Mouse (Mus musculus): Measurements from ENCODE around the gene Rasgef1b.

The Rasgef1b gene

GRCm38 (mm10) chr5:99707261-99707660 is 21.6 kb downstream of the Rasgef1b start:
- peak in 1 of 2 experiments; percentile 7 for DNase-seq (ENCODE audit: low spot score in 2 of 2)

- DNase-seq (ENCODE audit: low spot score in 2 of 2) = no peak
These were observed 27.1 kb downstream of the Rasgef1b start for GRCm38 (mm10) chr5:99701811-99702210.

- no peak for DNase-seq (ENCODE audit: low spot score in 2 of 2)
These were observed 34.0 kb downstream of the Rasgef1b start for GRCm38 (mm10) chr5:99694712-99695360.

GRCm38 (mm10) chr5:99689909-99690308 is 39.0 kb downstream of the Rasgef1b start:
- no peak for DNase-seq (ENCODE audit: low spot score in 2 of 2)

GRCm38 (mm10) chr5:99687894-99688293 is 41.0 kb downstream of the Rasgef1b start:
- no peak for DNase-seq (ENCODE audit: low spot score in 2 of 2)

GRCm38 (mm10) chr5:99684023-99684422 is 44.8 kb downstream of the Rasgef1b start:
- no peak for DNase-seq (ENCODE audit: low spot score in 2 of 2)

- no peak for DNase-seq (ENCODE audit: low spot score in 2 of 2)
These were observed 58.8 kb downstream of the Rasgef1b start for GRCm38 (mm10) chr5:99669971-99670571.

- no peak for DNase-seq (ENCODE audit: low spot score in 2 of 2)
These were observed 72.8 kb downstream of the Rasgef1b start for GRCm38 (mm10) chr5:99656024-99656423.

- DNase-seq (ENCODE audit: low spot score in 2 of 2) = no peak
These were observed 75.9 kb downstream of the Rasgef1b start for GRCm38 (mm10) chr5:99652931-99653330.

- DNase-seq (ENCODE audit: low spot score in 2 of 2) = no peak
These were observed 87.5 kb downstream of the Rasgef1b start for GRCm38 (mm10) chr5:99641407-99641806.

GRCm38 (mm10) chr5:99636575-99636974 is 92.3 kb downstream of the Rasgef1b start:
- DNase-seq (ENCODE audit: low spot score in 2 of 2) = no peak

GRCm38 (mm10) chr5:99634010-99634541 is 94.8 kb downstream of the Rasgef1b start:
- peak in 1 of 2 experiments; percentile 27 for DNase-seq (ENCODE audit: low spot score in 2 of 2)

- DNase-seq (ENCODE audit: low spot score in 2 of 2) = no peak
These were observed 95.3 kb downstream of the Rasgef1b start for GRCm38 (mm10) chr5:99633548-99633947.

GRCm38 (mm10) chr5:99632649-99633310 is 96.1 kb downstream of the Rasgef1b start:
- no peak for DNase-seq (ENCODE audit: low spot score in 2 of 2)

- DNase-seq (ENCODE audit: low spot score in 2 of 2) = peak in 1 of 2 experiments; percentile 31
These were observed 98.8 kb downstream of the Rasgef1b start for GRCm38 (mm10) chr5:99630087-99630486.

GRCm38 (mm10) chr5:99625603-99626002 is 103.3 kb downstream of the Rasgef1b start:
- no peak for DNase-seq (ENCODE audit: low spot score in 2 of 2)

GRCm38 (mm10) chr5:99620771-99621170 is 108.1 kb downstream of the Rasgef1b start:
- no peak for DNase-seq (ENCODE audit: low spot score in 2 of 2)

- no peak for DNase-seq (ENCODE audit: low spot score in 2 of 2)
These were observed 111.5 kb downstream of the Rasgef1b start for GRCm38 (mm10) chr5:99617271-99617800.

GRCm38 (mm10) chr5:99613321-99614118 is 115.3 kb downstream of the Rasgef1b start:
- DNase-seq (ENCODE audit: low spot score in 2 of 2) = no peak

GRCm38 (mm10) chr5:99607602-99608001 is 121.3 kb downstream of the Rasgef1b start:
- DNase-seq (ENCODE audit: low spot score in 2 of 2) = no peak

GRCm38 (mm10) chr5:99606164-99606858 is 122.6 kb downstream of the Rasgef1b start:
- no peak for DNase-seq (ENCODE audit: low spot score in 2 of 2)
